Mouse (Mus musculus) ES-E14 (cell line): Measurements from ENCODE around the gene Pdzk1.

Experiments used
- CHD2 ChIP-seq: IDR thresholded peaks from 2 replicates; pipeline ENCODE4 v1.6.1; 2014; ENCODE audit warnings: mild to moderate bottlenecking, low read depth, low read length, inconsistent platforms
- HCFC1 ChIP-seq: IDR thresholded peaks from 2 replicates; pipeline ENCODE4 v1.6.1; 2012; ENCODE audit warnings: low read length, inconsistent platforms, borderline replicate concordance; ENCODE audit not compliant: insufficient read depth
- ZC3H11A ChIP-seq: IDR thresholded peaks from 2 replicates; pipeline ENCODE4 v1.6.1; 2012; ENCODE audit warnings: low read depth, mild to moderate bottlenecking, inconsistent platforms, low read length, borderline replicate concordance
- ZNF384 ChIP-seq: IDR thresholded peaks from 2 replicates; pipeline ENCODE4 v1.6.1; 2012; ENCODE audit warnings: low read depth, low read length, inconsistent platforms

GRCm38 (mm10) chr3:96867863-96868262 lies 38.8 kb downstream of the Pdzk1 start:
- no peak for TF ChIP-seq ZC3H11A
- no peak for TF ChIP-seq CHD2
- no peak for TF ChIP-seq HCFC1
- no peak for TF ChIP-seq ZNF384
